Mouse (Mus musculus) cerebellum, adult 2 months (tissue): ENCODE data around the gene Mxra7.
"Not testable (repeated sequence)": the region's sequence is repeated elsewhere in the genome, so short reads cannot be mapped to it uniquely, and the experiment has no call there.

Experiments
- CTCF ChIP-seq: fragments of 200-500 bp; IDR thresholded peaks from 2 replicates; pipeline ENCODE4 v1.5.1; 2011; ENCODE audit warnings: low read depth, mild to moderate bottlenecking, control low read depth, low read length, moderate library complexity, borderline replicate concordance; ENCODE audit not compliant: insufficient read depth
- POLR2A ChIP-seq: fragments of 200-500 bp; IDR thresholded peaks from 2 replicates; pipeline ENCODE4 v1.6.1; 2011; ENCODE audit warnings: low read length, control low read depth, borderline replicate concordance; ENCODE audit not compliant: insufficient read depth

DNA sequence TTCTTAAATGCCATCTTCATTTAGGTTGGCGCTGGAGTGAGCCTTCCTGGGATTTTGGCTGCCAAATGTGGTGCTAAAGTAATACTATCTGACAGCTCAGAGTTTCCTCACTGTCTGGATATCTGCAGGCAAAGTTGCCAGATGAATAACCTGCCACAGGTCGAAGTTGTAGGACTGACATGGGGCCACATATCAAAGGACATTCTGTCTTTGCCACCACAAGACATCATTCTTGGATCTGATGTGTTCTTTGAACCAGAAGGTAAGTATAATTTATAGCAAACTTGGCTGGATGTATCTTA is 21.0 kb upstream of the Mxra7 start:
- TF ChIP-seq CTCF, POLR2A: not testable (repeated sequence)
